Mouse (Mus musculus) forebrain, postnatal 0 days (tissue): ENCODE measurements around the gene Serpinb1c. TPM values are rescaled to one million over a fixed set of nuclear protein-coding genes. Genes with fewer than 3 reads are reported as not detected.

ENCODE experiments used
- ATAC-seq: fragments of 200-750 bp; cut with Nextera tagmentation; 2 replicates; pipeline ENCODE4 v1.8.0; 2017; ENCODE audit warnings: mild to moderate bottlenecking, moderate library complexity
- DNase-seq: peaks from one replicate; pipeline ENCODE4 v3.0.0-alpha.2; 2015
- H3K27ac ChIP-seq: fragments of 300-500 bp; sonication (generic); 2 replicates; pipeline ENCODE4 v1.5.1; 2014; ENCODE audit warnings: low read depth, mild to moderate bottlenecking, antibody characterized with exemption, low read length, moderate library complexity, mixed read lengths
- H3K27me3 ChIP-seq: fragments of 300-500 bp; sonication (generic); 2 replicates; pipeline ENCODE4 v1.6.1; 2014; ENCODE audit warnings: mild to moderate bottlenecking, low read length, mixed read lengths; ENCODE audit not compliant: insufficient read depth
- H3K36me3 ChIP-seq: fragments of 300-500 bp; sonication (generic); 2 replicates; pipeline ENCODE4 v1.6.1; 2014; ENCODE audit warnings: mild to moderate bottlenecking, moderate library complexity; ENCODE audit not compliant: insufficient read depth
- H3K4me1 ChIP-seq: fragments of 300-500 bp; sonication (generic); 2 replicates; pipeline ENCODE4 v1.6.1; 2014; ENCODE audit warnings: antibody characterized with exemption; ENCODE audit not compliant: insufficient read depth
- H3K4me2 ChIP-seq: fragments of 300-500 bp; sonication (generic); 2 replicates; pipeline ENCODE4 v1.6.1; 2014; ENCODE audit warnings: low read depth, mild to moderate bottlenecking, moderate library complexity
- H3K4me3 ChIP-seq: fragments of 300-500 bp; sonication (generic); 2 replicates; pipeline ENCODE4 v1.5.1; 2014; ENCODE audit warnings: low read depth, low read length, mixed read lengths
- H3K9ac ChIP-seq: fragments of 300-500 bp; sonication (generic); 2 replicates; pipeline ENCODE4 v1.6.1; 2014; ENCODE audit warnings: mild to moderate bottlenecking
- H3K9me3 ChIP-seq: fragments of 300-500 bp; sonication (generic); 2 replicates; pipeline ENCODE4 v1.6.1; 2016; ENCODE audit warnings: low read length
- CTCF ChIP-seq: sonication (generic); IDR thresholded peaks from 2 replicates; pipeline ENCODE4 v1.5.1; 2016; ENCODE audit warnings: antibody characterized with exemption, control low read depth, low read depth
- WGBS: fragments of 180-500 bp; shearing (Covaris S2); extraction: QIAGEN DNeasy Blood & Tissue Kit; methylation state at CpG from one replicate; pipeline ENCODE4 v1.1.7; 2014; 5-methylcytosine and 5-hydroxymethylcytosine counted together
- polyA plus RNA-seq: library from polyadenylated mRNA; unstranded; fragments of >200 nt; fragmentation: Nextera tagmentation; extraction: Ambion mirVana; gene quantifications from 2 replicates; pipeline ENCODE4 v1.2.1, GENCODE M21; 2015
- total RNA-seq: library from RNA; depleted of rRNA; stranded (reverse); fragments of >200 nt; gene quantifications from 2 replicates; pipeline ENCODE4 v1.2.3, GENCODE M21; 2014

Serpinb1c gene
- total and polyA plus RNA-seq, 2 experiments from 2014 or later, result not detected

GRCm38 (mm10) chr13:32863456-32863855 lies 34.6 kb downstream of the Serpinb1c start:
- Histone ChIP-seq H3K27ac (no peak overlapping the region), H3K27me3 (no peaks in the 10 kb centered on the region), H3K4me1 (no peaks in the 10 kb centered on the region), H3K9me3 (no peaks in the 10 kb centered on the region), H3K36me3 (no peaks in the 10 kb centered on the region), H3K9ac (no peak overlapping the region), H3K4me2 (no peak overlapping the region), H3K4me3 (no peak overlapping the region)
- no peak for TF ChIP-seq CTCF
- ATAC-seq (no peak), DNase-seq (no peak)

- H3K36me3 ChIP-seq, result no peaks in the 10 kb centered on the region
- no peak overlapping the region for H3K27ac ChIP-seq
- no peak overlapping the region for H3K4me2 ChIP-seq
- 83% methylated on average over 3 of the region's 3 CpGs for WGBS
- TF ChIP-seq CTCF, result no peak
- H3K9me3 ChIP-seq, result no peaks in the 10 kb centered on the region
- H3K4me3 ChIP-seq, result no peak overlapping the region
- H3K4me1 ChIP-seq, result no peaks in the 10 kb centered on the region
- H3K9ac ChIP-seq, result no peak overlapping the region
- no peaks in the 10 kb centered on the region for H3K27me3 ChIP-seq
- no peak for DNase-seq
- ATAC-seq, result no peak
These were observed 37.2 kb downstream of the Serpinb1c start for GRCm38 (mm10) chr13:32860821-32861220.

GRCm38 (mm10) chr13:32853073-32853472 lies 44.9 kb downstream of the Serpinb1c start:
- WGBS, result 31% methylated on average over 2 of the region's 2 CpGs
- ATAC-seq, result peak; percentile 66

GRCm38 (mm10) chr13:32852539-32852938 lies 45.5 kb downstream of the Serpinb1c start:
- WGBS, result 89% methylated on average over 4 of the region's 4 CpGs

More at GRCm38 (mm10) chr13:32853073-32853472, 44.9 kb downstream of the Serpinb1c start:
- no peaks in the 10 kb centered on the region for H3K4me1 ChIP-seq
- H3K27me3 ChIP-seq, result no peaks in the 10 kb centered on the region
- H3K9me3 ChIP-seq, result no peaks in the 10 kb centered on the region
- H3K4me2 ChIP-seq, result no peak overlapping the region
- no peak overlapping the region for H3K4me3 ChIP-seq
- H3K9ac ChIP-seq, result no peak overlapping the region
- TF ChIP-seq CTCF, result no peak
- no peak overlapping the region for H3K27ac ChIP-seq
- DNase-seq, result no peak
- no peaks in the 10 kb centered on the region for H3K36me3 ChIP-seq

GRCm38 (mm10) chr13:32851967-32852366 lies 46.0 kb downstream of the Serpinb1c start:
- TF ChIP-seq CTCF, result peak; percentile 77
- Histone ChIP-seq H3K4me1 (no peaks in the 10 kb centered on the region), H3K9me3 (no peaks in the 10 kb centered on the region), H3K4me3 (no peak overlapping the region), H3K9ac (no peak overlapping the region), H3K4me2 (no peak overlapping the region), H3K27ac (no peak overlapping the region), H3K27me3 (no peaks in the 10 kb centered on the region), H3K36me3 (no peaks in the 10 kb centered on the region)
- WGBS, result 17% methylated on average over 7 of the region's 7 CpGs
- peak; percentile 87 for ATAC-seq
- peak; percentile 66 for DNase-seq

More at GRCm38 (mm10) chr13:32852539-32852938, 45.5 kb downstream of the Serpinb1c start:
- H3K27me3 ChIP-seq, result no peaks in the 10 kb centered on the region
- DNase-seq (no peak), ATAC-seq (no peak)
- no peaks in the 10 kb centered on the region for H3K4me1 ChIP-seq
- no peak overlapping the region for H3K27ac ChIP-seq
- H3K9ac ChIP-seq, result no peak overlapping the region
- H3K4me2 ChIP-seq, result no peak overlapping the region
- H3K9me3 ChIP-seq, result no peaks in the 10 kb centered on the region
- H3K36me3 ChIP-seq, result no peaks in the 10 kb centered on the region
- no peak overlapping the region for H3K4me3 ChIP-seq
- TF ChIP-seq CTCF, result no peak

- H3K4me3 ChIP-seq, result no peak within 1 kb of the TSS
- no peak within 1 kb of the TSS for H3K27ac ChIP-seq
- no peaks in the 10 kb centered on the region for H3K36me3 ChIP-seq
- H3K4me1 ChIP-seq, result no peaks in the 10 kb centered on the region
- no peak for ATAC-seq
- no peak within 1 kb of the TSS for H3K9ac ChIP-seq
- 74% methylated on average over 10 of the region's 10 CpGs for WGBS
- no peak within 1 kb of the TSS for H3K4me2 ChIP-seq
- DNase-seq, result no peak
- H3K9me3 ChIP-seq, result no peaks in the 10 kb centered on the region
- no peaks in the 10 kb centered on the region for H3K27me3 ChIP-seq
- TF ChIP-seq CTCF, result no peak
These were observed 47.2 kb downstream of the Serpinb1c start, which contains the start of gene Serpinb1a for GRCm38 (mm10) chr13:32850668-32851404. Serpinb1a (minus strand) TSS chr13:32851185.

- no peaks in the 10 kb centered on the region for H3K27me3 ChIP-seq
- no peak overlapping the region for H3K4me3 ChIP-seq
- WGBS, result 74% methylated on average over 1 of the region's 1 CpGs
- H3K4me2 ChIP-seq, result no peak overlapping the region
- no peaks in the 10 kb centered on the region for H3K4me1 ChIP-seq
- H3K27ac ChIP-seq, result no peak overlapping the region
- no peaks in the 10 kb centered on the region for H3K9me3 ChIP-seq
- TF ChIP-seq CTCF, result no peak
- DNase-seq, result no peak
- H3K9ac ChIP-seq, result no peak overlapping the region
- ATAC-seq, result no peak
- H3K36me3 ChIP-seq, result no peaks in the 10 kb centered on the region
These were observed 47.9 kb downstream of the Serpinb1c start for GRCm38 (mm10) chr13:32850156-32850555.
